Mouse (Mus musculus): ENCODE measurements around the gene 9130409I23Rik. TPM values are rescaled to one million over a fixed set of nuclear protein-coding genes. Genes with fewer than 3 reads are reported as not detected.
"Not testable (repeated sequence)": the region's sequence is repeated elsewhere in the genome, so short reads cannot be mapped to it uniquely, and the experiment has no call there.

9130409I23Rik gene
- total RNA-seq, 2 experiments from 2014 or later: not detected

GRCm38 (mm10) chr1:181020756-181021487 is 30.1 kb upstream of the 9130409I23Rik start, which contains the start of gene Ephx1:
TSS of gene Ephx1 (minus strand) at chr1:181020904.
- intact Hi-C loops (cut with DNase I): loop anchor here (5.0 kb wide), 1 partner anchor 34 kb away; no protein-coding TSS in a partner anchor
- no peak for DNase-seq (ENCODE audit: low spot score)

- no peak for DNase-seq (ENCODE audit: low spot score)
- intact Hi-C loops (cut with DNase I): loop anchor here (5.0 kb wide), 1 partner anchor 34 kb away; no protein-coding TSS in a partner anchor
Measured at GRCm38 (mm10) chr1:181021488-181021865, 29.6 kb upstream of the 9130409I23Rik start.

GRCm38 (mm10) chr1:181022265-181022664 is 28.8 kb upstream of the 9130409I23Rik start:
- DNase-seq (ENCODE audit: low spot score): no peak
- intact Hi-C loops (cut with DNase I): loop anchor here (5.0 kb wide), 1 partner anchor 35 kb away; no protein-coding TSS in a partner anchor

GRCm38 (mm10) chr1:181035015-181035778 is 15.8 kb upstream of the 9130409I23Rik start:
- DNase-seq (ENCODE audit: low spot score); intact Hi-C loops (cut with DNase I): not testable (repeated sequence)

GRCm38 (mm10) chr1:181037623-181038022 is 13.4 kb upstream of the 9130409I23Rik start:
- intact Hi-C loops (cut with DNase I): no loop called here
- no peak for DNase-seq (ENCODE audit: low spot score)

- intact Hi-C loops (cut with DNase I): loop anchor here (1.0 kb wide), 2 partner anchors 47 to 51 kb away; no protein-coding TSS in a partner anchor
- DNase-seq (ENCODE audit: low spot score): no peak
Measured at GRCm38 (mm10) chr1:181039652-181040051, 11.4 kb upstream of the 9130409I23Rik start.

GRCm38 (mm10) chr1:181047520-181047919 is 3.5 kb upstream of the 9130409I23Rik start:
- DNase-seq (ENCODE audit: low spot score): no peak
- intact Hi-C loops (cut with DNase I): no loop called here

GRCm38 (mm10) chr1:181049328-181049842 is 1.7 kb upstream of the 9130409I23Rik start:
- no peak for DNase-seq (ENCODE audit: low spot score)
- intact Hi-C loops (cut with DNase I): no loop called here

GRCm38 (mm10) chr1:181052898-181053297 is 1.9 kb downstream of the 9130409I23Rik start:
- intact Hi-C loops (cut with DNase I): no loop called here
- no peak for DNase-seq (ENCODE audit: low spot score)

- intact Hi-C loops (cut with DNase I): no loop called here
- DNase-seq (ENCODE audit: low spot score): no peak
Measured at GRCm38 (mm10) chr1:181061784-181062485, 10.9 kb downstream of the 9130409I23Rik start.

- DNase-seq (ENCODE audit: low spot score): no peak
- intact Hi-C loops (cut with DNase I): no loop called here
Measured at GRCm38 (mm10) chr1:181063991-181064390, 13.0 kb downstream of the 9130409I23Rik start.

GRCm38 (mm10) chr1:181064648-181065047 is 13.6 kb downstream of the 9130409I23Rik start:
- intact Hi-C loops (cut with DNase I): no loop called here
- no peak for DNase-seq (ENCODE audit: low spot score)

GRCm38 (mm10) chr1:181068344-181068743 is 17.3 kb downstream of the 9130409I23Rik start:
- DNase-seq (ENCODE audit: low spot score): no peak
- intact Hi-C loops (cut with DNase I): no loop called here

GRCm38 (mm10) chr1:181069671-181070070 is 18.6 kb downstream of the 9130409I23Rik start:
- no peak for DNase-seq (ENCODE audit: low spot score)
- intact Hi-C loops (cut with DNase I): no loop called here

GRCm38 (mm10) chr1:181073075-181073474 is 22.0 kb downstream of the 9130409I23Rik start:
- no peak for DNase-seq (ENCODE audit: low spot score)
- intact Hi-C loops (cut with DNase I): no loop called here

- DNase-seq (ENCODE audit: low spot score): no peak
- intact Hi-C loops (cut with DNase I): no loop called here
Measured at GRCm38 (mm10) chr1:181084021-181084420, 33.0 kb downstream of the 9130409I23Rik start.

- DNase-seq (ENCODE audit: low spot score): no peak
- intact Hi-C loops (cut with DNase I): no loop called here
Measured at GRCm38 (mm10) chr1:181090048-181090447, 39.0 kb downstream of the 9130409I23Rik start.

Measured in heart, postnatal 25 days (tissue).